Mouse (Mus musculus) heart, embryonic 11.5 days (tissue): ENCODE data around the gene Bloc1s4. TPM values are rescaled to one million over a fixed set of nuclear protein-coding genes. Genes with fewer than 3 reads are reported as not detected.

ENCODE experiments used
- ATAC-seq: fragments of 200-750 bp; cut with Nextera tagmentation; replicated peaks from 2 replicates; pipeline ENCODE4 v1.8.0; 2017; ENCODE audit warnings: moderate library complexity; ENCODE audit not compliant: insufficient number of reproducible peaks, low FRiP score, low TSS enrichment
- H3K27ac ChIP-seq: fragments of 300-500 bp; sonication (generic); 2 replicates; pipeline ENCODE4 v1.5.1; 2014; ENCODE audit warnings: mild to moderate bottlenecking, low read depth, low read length
- H3K27me3 ChIP-seq: fragments of 300-500 bp; sonication (generic); 2 replicates; pipeline ENCODE4 v1.6.1; 2014; ENCODE audit warnings: mild to moderate bottlenecking, low read length, mixed read lengths; ENCODE audit not compliant: control insufficient read depth, insufficient read depth
- H3K36me3 ChIP-seq: fragments of 300-500 bp; sonication (generic); 2 replicates; pipeline ENCODE4 v1.6.1; 2014; ENCODE audit warnings: mild to moderate bottlenecking, low read length, moderate library complexity, mixed read lengths; ENCODE audit not compliant: control insufficient read depth, insufficient read depth
- H3K4me1 ChIP-seq: fragments of 300-500 bp; sonication (generic); 2 replicates; pipeline ENCODE4 v1.6.1; 2014; ENCODE audit warnings: low read length; ENCODE audit not compliant: control insufficient read depth, insufficient read depth
- H3K4me2 ChIP-seq: fragments of 300-500 bp; sonication (generic); 2 replicates; pipeline ENCODE4 v1.6.1; 2014; ENCODE audit warnings: mild to moderate bottlenecking, moderate library complexity
- H3K4me3 ChIP-seq: fragments of 300-500 bp; sonication (generic); 2 replicates; pipeline ENCODE4 v1.5.1; 2014; ENCODE audit warnings: low read depth, low read length
- H3K9ac ChIP-seq: fragments of 300-500 bp; sonication (generic); 2 replicates; pipeline ENCODE4 v1.6.1; 2014; ENCODE audit warnings: mild to moderate bottlenecking, low read depth, low read length, moderate library complexity
- H3K9me3 ChIP-seq: fragments of 300-500 bp; sonication (generic); replicated peaks from 2 replicates; pipeline ENCODE4 v1.6.1; 2016; ENCODE audit warnings: low read length; ENCODE audit not compliant: control insufficient read depth
- WGBS: fragments of 180-500 bp; shearing (Covaris S2); extraction: QIAGEN DNeasy Blood & Tissue Kit; methylation state at CpG from one replicate; pipeline ENCODE4 v1.1.7; 2014; ENCODE audit not compliant: insufficient replicate concordance; 5-methylcytosine and 5-hydroxymethylcytosine counted together
- polyA plus RNA-seq: library from polyadenylated mRNA; unstranded; fragments of >200 nt; fragmentation: Nextera tagmentation; extraction: Ambion mirVana; gene quantifications from 2 replicates; pipeline ENCODE4 v1.2.1, GENCODE M21; 2014

Gene Bloc1s4
- polyA plus RNA-seq, 1 experiment from 2014 or later = 20.1 TPM

DNA sequence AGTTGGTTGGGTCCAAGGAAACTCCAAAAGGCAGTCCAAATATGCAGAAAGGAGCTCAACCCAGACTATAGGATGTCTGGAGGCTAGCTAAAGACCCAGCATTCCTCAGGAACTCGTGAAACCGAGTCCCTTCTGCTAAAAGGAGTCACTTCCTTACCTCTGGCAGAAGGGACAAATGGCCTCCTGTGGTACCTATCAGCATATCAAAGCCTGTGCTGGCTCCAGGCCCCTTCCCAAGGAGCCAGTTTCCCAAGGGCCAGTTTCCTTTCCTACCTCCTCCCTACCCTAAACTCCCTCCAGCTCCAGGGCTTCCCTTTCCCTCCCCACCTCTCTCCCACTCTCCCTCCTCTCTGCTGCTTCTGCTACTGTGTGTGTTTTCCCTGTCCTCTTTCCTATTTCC lies 28.7 kb upstream of the Bloc1s4 start:
- Histone ChIP-seq H3K4me1 (peaks cover 9% of the 10 kb centered on the region; the same call in 1 of the 2 replicates), H3K4me3 (no peak overlapping the region), H3K9ac (no peak overlapping the region), H3K27ac (no peak overlapping the region), H3K27me3 (no peaks in the 10 kb centered on the region), H3K36me3 (no peaks in the 10 kb centered on the region), H3K4me2 (no peak overlapping the region), H3K9me3 (no peaks in the 10 kb centered on the region; the same call in 1 of the 2 replicates)
- ATAC-seq = no peak
- WGBS = 3% methylated on average over 2 of the region's 2 CpGs

DNA sequence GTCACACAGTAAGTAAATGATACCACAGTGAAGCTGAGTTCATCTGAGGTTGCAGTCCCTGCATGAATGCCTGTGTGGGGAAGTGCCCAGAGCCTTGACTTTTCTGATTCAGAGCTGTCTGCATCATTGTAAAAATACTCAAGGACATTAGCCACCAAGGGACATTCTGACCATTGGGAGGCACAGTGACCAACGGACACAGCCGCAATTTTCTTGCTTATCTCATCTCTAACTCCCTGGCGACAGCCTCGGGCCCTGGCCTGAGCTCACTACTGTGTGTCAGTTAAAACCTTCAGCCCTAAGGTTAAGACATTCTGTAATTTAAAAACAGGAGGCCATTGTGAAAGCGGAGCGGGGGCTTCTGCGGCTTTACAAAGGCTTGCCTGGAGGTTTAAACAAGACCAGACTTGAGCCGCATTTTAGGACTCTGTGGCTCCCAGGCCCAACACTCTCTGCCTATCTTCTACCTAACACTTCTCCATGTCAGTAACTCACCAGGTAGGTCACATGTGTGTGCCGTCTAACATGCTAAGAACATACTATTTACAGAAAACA lies 27.6 kb upstream of the Bloc1s4 start:
- no peak for ATAC-seq
- Histone ChIP-seq H3K4me1 (peaks cover 9% of the 10 kb centered on the region; the same call in 1 of the 2 replicates), H3K27me3 (no peaks in the 10 kb centered on the region), H3K27ac (peak overlapping the region; percentile 41; the same call in 1 of the 2 replicates), H3K36me3 (no peaks in the 10 kb centered on the region), H3K4me2 (peak overlapping the region; percentile 33), H3K9me3 (no peaks in the 10 kb centered on the region; the same call in 1 of the 2 replicates), H3K4me3 (no peak overlapping the region), H3K9ac (peak overlapping the region; percentile 11; the same call in 1 of the 2 replicates)
- WGBS = 16% methylated on average over 9 of the region's 9 CpGs

DNA sequence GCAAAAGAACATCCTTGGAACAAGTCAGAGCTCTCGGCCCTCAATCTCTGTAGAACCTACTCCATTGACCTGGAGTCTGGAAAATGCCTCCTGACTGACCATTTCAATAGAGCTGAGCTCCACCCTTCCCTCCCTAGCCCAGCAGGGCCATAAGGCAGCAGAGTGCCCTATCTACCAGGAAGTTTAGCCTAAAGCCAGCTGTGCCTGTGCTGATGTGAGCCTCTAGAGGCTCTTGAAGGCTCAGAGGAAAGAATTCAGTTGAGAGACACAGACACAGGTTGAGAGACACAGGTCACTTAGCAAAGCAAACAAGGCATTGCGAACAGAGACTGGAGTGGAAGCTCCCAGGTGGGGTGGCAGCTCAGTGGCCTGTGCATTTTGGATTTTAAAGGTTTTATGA lies 26.9 kb upstream of the Bloc1s4 start:
- Histone ChIP-seq H3K4me2 (no peak overlapping the region), H3K4me1 (peaks cover 9% of the 10 kb centered on the region; the same call in 1 of the 2 replicates), H3K27me3 (no peaks in the 10 kb centered on the region), H3K27ac (no peak overlapping the region), H3K4me3 (no peak overlapping the region), H3K36me3 (no peaks in the 10 kb centered on the region), H3K9ac (no peak overlapping the region), H3K9me3 (no peaks in the 10 kb centered on the region; the same call in 1 of the 2 replicates)
- 73% methylated on average over 2 of the region's 2 CpGs for WGBS
- no peak for ATAC-seq

DNA sequence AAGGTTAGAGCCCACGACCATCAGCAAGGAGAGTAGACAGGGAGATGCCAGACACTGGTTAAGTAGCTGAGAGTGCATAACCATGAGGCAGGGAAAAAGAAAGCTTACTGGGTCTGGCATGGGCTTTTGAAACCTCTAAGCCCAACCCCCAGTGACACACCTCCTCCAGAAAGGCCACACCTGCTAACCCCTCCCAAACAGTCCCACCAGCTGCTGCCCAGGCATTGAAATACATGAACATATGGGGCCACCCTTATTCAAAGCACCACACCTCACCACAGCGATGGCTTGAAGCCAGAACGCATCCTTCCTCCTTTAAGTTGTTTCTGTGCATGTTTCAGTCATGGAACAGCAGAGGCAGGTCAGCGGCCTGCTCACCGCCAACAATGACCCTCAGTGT lies 24.1 kb upstream of the Bloc1s4 start:
- Histone ChIP-seq H3K4me2 (no peak overlapping the region), H3K4me3 (no peak overlapping the region), H3K4me1 (peaks cover 9% of the 10 kb centered on the region; the same call in 1 of the 2 replicates), H3K9me3 (no peaks in the 10 kb centered on the region), H3K27ac (no peak overlapping the region), H3K36me3 (no peaks in the 10 kb centered on the region), H3K9ac (no peak overlapping the region), H3K27me3 (no peaks in the 10 kb centered on the region)
- ATAC-seq = no peak
- 72% methylated on average over 5 of the region's 5 CpGs for WGBS

DNA sequence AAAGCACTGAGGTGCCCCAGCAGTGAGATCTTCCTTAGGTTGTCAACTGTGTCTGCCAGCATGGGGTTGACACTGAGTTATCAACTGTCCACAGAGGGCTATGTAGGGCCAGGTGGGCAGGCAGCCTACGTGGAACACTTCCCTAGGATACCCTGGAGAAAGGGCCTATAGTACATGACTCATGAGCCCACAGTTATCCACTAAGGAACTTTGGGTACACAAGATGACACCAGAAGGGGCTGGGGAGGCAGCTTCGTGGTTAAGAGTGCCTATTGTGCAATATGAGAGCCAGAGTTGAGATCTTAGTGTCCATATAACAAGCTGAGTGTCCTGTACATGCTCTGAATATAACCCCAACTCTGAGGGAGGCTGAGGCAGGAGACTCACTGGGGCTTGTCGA lies 21.2 kb upstream of the Bloc1s4 start:
- no peaks in the 10 kb centered on the region for H3K9me3 ChIP-seq
- no peaks in the 10 kb centered on the region for H3K36me3 ChIP-seq
- H3K27ac ChIP-seq = no peak overlapping the region
- no peak overlapping the region for H3K4me2 ChIP-seq
- no peak for ATAC-seq
- H3K9ac ChIP-seq = no peak overlapping the region
- H3K4me3 ChIP-seq = no peak overlapping the region
- H3K4me1 ChIP-seq = peaks cover 5% of the 10 kb centered on the region; the same call in 1 of the 2 replicates
- 57% methylated on average over 3 of the region's 3 CpGs for WGBS
- H3K27me3 ChIP-seq = no peaks in the 10 kb centered on the region

DNA sequence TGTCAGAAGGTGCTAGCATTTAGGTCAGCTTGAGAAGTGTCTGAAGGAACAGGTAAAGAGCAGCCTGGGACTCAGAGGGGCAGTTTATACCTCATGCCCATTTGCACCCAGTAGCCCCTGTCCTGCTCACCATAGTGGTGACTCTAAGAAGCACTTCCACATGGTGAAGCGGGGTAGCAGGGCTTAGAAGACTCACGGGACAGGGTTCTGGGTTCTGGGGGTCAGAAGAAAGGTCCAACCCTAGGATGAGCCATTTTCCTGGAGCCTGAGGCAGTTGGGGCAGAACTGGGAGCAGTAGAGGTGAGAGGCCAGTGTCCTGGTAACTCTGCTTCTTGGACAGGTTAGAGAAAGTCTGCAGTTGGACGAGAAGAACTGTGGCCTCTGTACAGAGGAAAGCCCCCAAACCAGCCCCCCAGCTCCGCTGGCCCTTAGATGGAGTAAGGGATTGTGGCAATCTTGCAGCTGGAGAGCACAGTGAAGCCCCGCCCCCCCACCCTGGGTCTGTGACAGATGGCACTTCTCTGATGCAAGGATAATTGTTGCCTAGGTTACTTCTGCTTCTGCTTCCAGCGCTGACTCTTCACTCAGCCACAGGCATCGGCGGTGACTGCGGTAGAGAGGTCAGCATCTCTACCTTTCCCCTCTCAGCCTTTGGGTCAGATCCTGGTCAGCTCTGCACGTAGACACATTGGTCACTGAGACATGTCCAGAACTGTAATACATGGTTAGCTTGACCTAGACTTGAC lies 18.7 kb upstream of the Bloc1s4 start:
- Histone ChIP-seq H3K9me3 (no peaks in the 10 kb centered on the region), H3K4me3 (no peak overlapping the region), H3K4me1 (no peaks in the 10 kb centered on the region), H3K9ac (no peak overlapping the region), H3K27me3 (no peaks in the 10 kb centered on the region), H3K4me2 (no peak overlapping the region), H3K36me3 (no peaks in the 10 kb centered on the region), H3K27ac (no peak overlapping the region)
- no peak for ATAC-seq
- 29% methylated on average over 10 of the region's 10 CpGs for WGBS

DNA sequence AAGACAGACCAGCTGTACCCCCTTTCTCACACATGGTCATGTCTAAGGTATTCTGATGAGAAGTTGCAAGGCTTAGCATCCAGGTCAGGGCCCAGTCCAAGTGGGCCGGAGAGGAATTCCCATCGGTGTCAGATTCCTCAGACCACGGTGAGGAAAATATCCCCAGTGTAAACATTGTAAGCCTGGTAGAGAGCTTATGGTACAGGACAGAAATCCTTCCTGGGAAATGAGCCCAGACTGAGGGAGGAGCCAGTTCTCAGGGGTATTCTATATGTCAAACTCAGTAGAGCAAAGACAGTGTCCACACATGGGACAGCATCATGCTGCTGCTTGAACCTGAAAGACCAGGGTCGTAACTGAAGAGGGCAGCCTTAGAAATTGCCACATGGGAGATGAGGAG lies 11.4 kb upstream of the Bloc1s4 start:
- no peaks in the 10 kb centered on the region for H3K36me3 ChIP-seq
- H3K9me3 ChIP-seq = no peaks in the 10 kb centered on the region
- 54% methylated on average over 4 of the region's 4 CpGs for WGBS
- ATAC-seq = no peak
- H3K4me3 ChIP-seq = no peak overlapping the region
- no peaks in the 10 kb centered on the region for H3K27me3 ChIP-seq
- no peak overlapping the region for H3K9ac ChIP-seq
- no peaks in the 10 kb centered on the region for H3K4me1 ChIP-seq
- H3K27ac ChIP-seq = no peak overlapping the region
- no peak overlapping the region for H3K4me2 ChIP-seq

DNA sequence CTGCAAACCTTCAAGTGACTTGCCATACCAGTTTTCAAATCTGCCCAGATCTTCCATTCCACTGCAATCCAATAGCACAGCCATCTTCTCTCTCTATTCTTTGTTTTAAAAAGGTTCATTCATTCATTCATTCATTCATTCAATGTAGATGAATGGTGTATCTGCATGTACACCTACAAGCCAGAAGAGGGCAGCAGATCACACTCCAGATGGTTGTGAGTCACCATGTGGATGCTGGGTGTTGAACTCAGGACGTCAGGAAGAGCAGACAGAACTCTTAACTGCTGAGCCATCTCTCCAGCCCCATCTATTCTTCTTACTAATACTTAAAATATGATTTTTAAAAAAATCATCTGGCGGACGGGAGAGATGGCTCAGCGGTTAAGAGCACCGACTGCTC lies 8.6 kb upstream of the Bloc1s4 start:
- 64% methylated on average over 5 of the region's 5 CpGs for WGBS
- Histone ChIP-seq H3K27ac (no peak overlapping the region), H3K9me3 (no peaks in the 10 kb centered on the region), H3K4me1 (no peaks in the 10 kb centered on the region), H3K9ac (no peak overlapping the region), H3K4me2 (no peak overlapping the region), H3K4me3 (no peak overlapping the region), H3K36me3 (no peaks in the 10 kb centered on the region), H3K27me3 (0 out of 2 replicates have a peak, but pooled peaks cover 5% of the 10 kb centered on the region)
- no peak for ATAC-seq
